Mouse (Mus musculus): ENCODE measurements around the gene Phactr4.
A peak's percentile ranks its signal among the peaks of the same experiment; 100 is the strongest.

The Phactr4 gene

DNA sequence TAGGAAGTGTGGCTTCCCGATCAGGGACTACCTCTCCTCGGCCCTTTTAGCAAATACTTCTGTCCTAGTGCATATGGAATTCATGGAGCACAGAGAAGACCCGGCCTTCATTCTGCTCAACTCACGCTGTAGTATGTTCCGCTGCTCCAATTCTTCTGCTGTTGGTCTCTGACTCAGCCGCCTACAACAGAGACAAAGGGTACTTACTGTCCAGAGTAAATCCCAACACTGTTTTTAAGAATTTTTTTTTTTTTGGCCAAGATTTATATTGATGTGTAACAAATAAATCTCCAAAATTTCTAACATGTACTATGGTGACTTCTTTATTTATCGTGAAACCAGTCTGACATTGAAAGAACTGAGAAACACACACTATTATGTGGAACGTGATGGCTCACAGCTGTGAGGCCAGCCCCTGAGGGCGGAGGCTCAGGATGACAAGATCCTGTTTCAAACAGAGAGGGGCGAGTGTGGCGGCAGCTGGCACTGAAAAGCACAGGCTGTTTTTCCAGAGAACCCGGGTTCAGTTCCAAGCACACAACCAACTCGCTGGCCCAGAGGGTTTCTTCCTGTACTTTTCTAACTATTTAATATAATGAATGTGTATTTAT lies 56.7 kb downstream of the Phactr4 start:
- DNase-seq = no peak

GRCm38 (mm10) chr4:132363487-132363886 lies 58.8 kb downstream of the Phactr4 start:
- no peak for DNase-seq

GRCm38 (mm10) chr4:132359510-132359909 lies 62.8 kb downstream of the Phactr4 start:
- no peak for DNase-seq

GRCm38 (mm10) chr4:132356170-132356569 lies 66.1 kb downstream of the Phactr4 start:
- no peak for DNase-seq

DNA sequence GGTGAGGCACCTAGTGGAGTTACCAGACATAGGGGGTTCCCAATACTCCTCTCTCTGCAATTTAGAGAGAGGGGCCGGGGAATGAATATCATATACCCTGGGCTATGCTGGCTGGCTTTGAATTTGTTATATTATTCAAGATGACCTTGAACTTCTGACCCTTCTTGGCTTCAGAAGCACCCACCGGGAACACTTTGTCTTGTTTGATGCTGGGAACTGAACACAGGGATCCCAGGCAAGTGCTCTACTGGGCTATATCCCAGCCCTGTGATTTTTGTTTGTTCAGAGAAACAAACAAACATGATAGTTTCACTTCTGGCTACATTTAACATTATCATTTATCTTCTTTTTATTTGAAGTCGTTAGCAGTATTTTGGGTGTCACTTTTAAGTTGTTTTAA lies 66.9 kb downstream of the Phactr4 start:
- DNase-seq = no peak

DNA sequence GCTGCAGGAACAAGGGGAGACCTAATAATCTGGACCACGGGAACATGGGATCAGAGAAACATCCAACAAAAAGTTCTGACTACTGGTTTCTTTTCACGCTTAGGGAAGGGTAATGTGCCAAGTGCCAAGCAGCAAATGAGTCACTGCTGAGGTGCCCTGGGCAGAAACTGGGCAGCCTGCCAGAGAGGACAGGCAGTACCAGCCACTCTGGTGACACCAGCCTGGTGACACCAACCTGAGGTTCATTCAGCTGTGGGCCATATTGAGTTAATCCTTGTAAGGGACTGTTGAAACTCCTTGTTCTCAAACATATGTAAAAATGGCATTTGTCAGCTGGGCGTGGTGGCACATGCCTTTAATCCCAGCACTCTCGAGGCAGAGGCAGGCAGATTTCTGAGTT lies 67.7 kb downstream of the Phactr4 start:
- DNase-seq = peak; percentile 33

DNA sequence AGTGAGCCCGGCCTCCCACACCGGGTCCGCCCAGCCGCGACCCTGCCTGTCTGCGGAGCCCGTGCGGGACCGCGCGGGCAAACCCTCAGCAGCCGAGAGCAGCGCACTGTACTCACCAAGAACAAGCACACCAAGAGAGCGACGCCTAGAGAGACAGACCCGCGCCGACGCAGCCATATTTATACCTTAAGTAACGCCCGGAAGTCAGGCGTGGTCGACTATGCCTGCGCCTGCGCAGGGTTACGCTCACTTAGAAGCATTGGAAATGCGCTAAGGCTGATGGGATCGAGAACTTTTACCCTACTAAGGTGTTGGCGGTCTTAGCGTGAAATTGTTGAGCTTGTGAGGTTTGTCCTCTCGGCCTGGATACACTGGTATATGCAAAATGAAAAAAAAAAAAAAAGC lies 68.8 kb downstream of the Phactr4 start, which contains the start of gene Rcc1:
Rcc1 (minus strand) TSS at position 125 of the 405 bp plus-strand sequence.
- DNase-seq = peak; percentile 79

DNA sequence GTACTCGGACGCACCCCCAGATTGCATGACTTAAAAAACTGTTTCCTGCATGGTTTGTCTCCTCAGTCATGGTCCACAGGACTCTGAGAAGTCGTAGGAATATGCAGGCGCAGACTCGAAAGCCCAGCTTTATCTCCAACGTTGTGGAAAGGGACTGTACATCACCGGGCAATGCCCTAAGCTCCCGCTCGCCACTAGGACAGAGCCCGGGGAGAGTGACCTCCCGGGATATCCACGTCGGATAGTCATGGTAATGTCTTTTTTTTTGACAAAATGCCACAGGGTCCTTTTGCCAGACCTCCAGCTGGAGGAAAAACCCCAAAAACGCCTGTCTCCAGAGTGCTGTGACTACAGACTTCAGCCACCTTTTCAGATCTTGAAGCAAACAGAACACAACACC lies 69.5 kb downstream of the Phactr4 start:
- peak; percentile 24 for DNase-seq

GRCm38 (mm10) chr4:132351401-132351800 lies 70.9 kb downstream of the Phactr4 start:
- DNase-seq = no peak

DNA sequence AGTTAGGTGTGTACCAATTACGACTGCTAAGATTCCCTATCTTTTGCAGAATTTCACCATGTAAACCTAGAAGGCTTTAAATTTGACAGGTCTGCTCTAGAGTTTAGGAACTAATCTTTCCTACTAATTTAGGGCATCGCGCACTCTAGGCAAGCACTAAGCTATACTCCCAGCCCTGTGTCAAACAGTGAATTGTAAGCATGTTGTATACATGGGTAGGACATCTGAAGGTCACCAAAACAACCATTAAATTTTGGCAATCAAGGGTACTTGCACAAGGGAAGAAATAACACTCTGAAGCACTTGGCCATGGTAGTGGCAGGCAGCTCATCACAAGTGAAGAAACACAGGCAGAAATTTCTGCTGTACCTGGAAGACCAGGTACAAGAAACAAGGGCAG lies 71.4 kb downstream of the Phactr4 start:
- DNase-seq = no peak

GRCm38 (mm10) chr4:132350123-132350740 lies 72.1 kb downstream of the Phactr4 start:
- DNase-seq = no peak

- DNase-seq = no peak
Measured at GRCm38 (mm10) chr4:132349495-132350122, 72.7 kb downstream of the Phactr4 start.

- DNase-seq = no peak
Measured at GRCm38 (mm10) chr4:132346661-132347060, 75.6 kb downstream of the Phactr4 start.

GRCm38 (mm10) chr4:132346261-132346660 lies 76.0 kb downstream of the Phactr4 start:
- DNase-seq = no peak

- no peak for DNase-seq
Measured at GRCm38 (mm10) chr4:132345843-132346212, 76.5 kb downstream of the Phactr4 start.

- DNase-seq = peak; percentile 98
Measured at GRCm38 (mm10) chr4:132345135-132345842, 77.0 kb downstream of the Phactr4 start.

- no peak for DNase-seq
Measured at GRCm38 (mm10) chr4:132344403-132345134, 77.7 kb downstream of the Phactr4 start.

DNA sequence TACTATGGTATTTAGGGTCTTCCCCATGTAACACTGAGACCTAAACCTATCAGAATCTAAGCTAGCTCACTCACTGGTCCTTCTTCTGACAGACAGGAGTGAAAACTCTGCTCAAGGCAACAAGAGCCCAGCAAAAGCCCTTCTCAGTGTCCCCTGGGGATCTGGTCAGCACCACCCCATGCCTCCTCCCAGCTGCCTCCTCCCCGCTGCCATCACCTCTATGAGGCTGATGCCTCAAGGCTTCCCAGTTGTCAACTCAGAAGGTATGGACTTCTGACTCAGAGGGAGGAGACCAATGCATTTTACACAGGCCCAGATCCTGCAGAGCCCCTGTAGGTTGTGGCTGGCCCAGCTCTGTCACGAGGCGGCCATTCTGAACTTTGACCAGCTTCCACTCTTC lies 80.8 kb downstream of the Phactr4 start:
- no peak for DNase-seq

DNA sequence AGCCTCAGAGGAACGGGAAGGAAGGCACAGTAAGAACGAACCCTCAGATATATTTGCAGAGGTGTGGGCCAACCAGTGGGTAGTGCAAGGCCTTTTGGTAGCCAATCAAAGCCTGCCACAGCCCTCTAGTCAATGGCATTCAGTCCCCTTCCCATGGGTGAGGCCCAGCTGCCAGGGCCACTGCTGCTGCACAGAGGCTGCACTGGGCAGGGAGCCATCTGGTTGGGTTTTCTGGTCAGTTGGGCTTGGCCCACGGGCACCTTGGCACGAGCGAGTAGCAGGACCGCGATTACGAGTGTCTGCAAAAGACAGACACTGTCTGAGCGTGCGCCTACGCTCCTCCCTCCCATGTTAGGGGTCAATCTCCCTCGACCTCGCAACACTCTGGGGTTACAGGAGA lies 83.3 kb downstream of the Phactr4 start:
- no peak for DNase-seq

GRCm38 (mm10) chr4:132332880-132333279 lies 89.4 kb downstream of the Phactr4 start:
- no peak for DNase-seq

GRCm38 (mm10) chr4:132331960-132332359 lies 90.3 kb downstream of the Phactr4 start:
- no peak for DNase-seq

DNA sequence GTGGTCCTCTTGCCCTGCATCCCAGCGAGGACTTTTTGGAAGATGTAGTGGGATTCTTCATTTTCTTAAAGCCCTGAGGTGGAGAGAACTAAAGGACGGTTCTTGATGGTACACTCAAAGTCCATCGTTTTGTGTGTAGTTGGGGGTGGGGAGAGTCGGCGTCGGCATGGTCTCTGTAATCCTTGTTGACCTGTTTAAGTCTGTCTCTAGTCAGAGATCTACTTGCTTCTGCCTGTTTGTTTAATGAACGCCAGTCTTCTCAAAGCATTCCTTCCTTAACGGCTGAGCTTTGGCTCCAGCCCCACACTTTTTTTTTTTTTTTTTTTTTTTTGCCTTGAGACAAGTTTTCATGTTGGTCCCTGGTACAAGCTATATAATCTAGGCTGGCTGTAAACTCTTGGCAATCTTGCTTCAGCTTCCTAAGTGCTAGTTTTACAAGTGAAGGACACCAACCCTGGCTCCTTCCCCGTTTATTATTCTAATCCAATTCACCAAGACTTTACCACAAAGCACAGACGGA lies 92.4 kb downstream of the Phactr4 start:
- no peak for DNase-seq

Measured in cerebellum, adult 8-10 months (tissue).